Mouse (Mus musculus) E14TG2a.4 (cell line): ENCODE measurements around the gene Gas7.

ENCODE experiments used
- CTCF ChIP-seq: conservative IDR thresholded peaks from 2 replicates; pipeline ENCODE4 v1.5.1; 2014; ENCODE audit warnings: low read length
- NANOG ChIP-seq: IDR thresholded peaks from 2 replicates; pipeline ENCODE4 v1.6.1; 2014; ENCODE audit warnings: borderline replicate concordance, low read length, mixed read lengths
- POU5F1 ChIP-seq: IDR thresholded peaks from 2 replicates; pipeline ENCODE4 v1.6.1; 2014; ENCODE audit warnings: low read length, borderline replicate concordance

DNA sequence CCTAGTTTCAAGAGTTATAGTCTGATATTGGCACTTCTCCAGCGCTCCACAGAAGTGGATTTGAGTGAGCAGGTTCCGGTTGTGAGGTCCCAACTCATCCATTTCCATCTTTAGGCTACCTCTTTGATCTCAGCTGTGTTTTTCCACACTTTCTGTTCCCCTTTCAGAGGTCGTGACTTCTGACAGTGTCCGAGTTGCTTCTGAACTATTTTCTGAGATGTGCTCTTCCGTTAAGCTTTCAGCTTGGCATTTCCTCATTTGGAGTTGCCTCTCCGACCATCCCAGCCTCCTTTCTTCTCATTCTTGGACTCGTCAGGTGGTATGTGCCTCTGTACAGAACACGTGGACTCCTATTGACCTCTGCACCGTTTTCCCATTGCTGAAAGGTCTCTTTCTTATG lies 123.9 kb downstream of the Gas7 start:
- TF ChIP-seq CTCF, result no peak
- no peak for TF ChIP-seq POU5F1
- TF ChIP-seq NANOG, result no peak
